Mouse (Mus musculus) heart, postnatal 25 days (tissue): ENCODE results near the gene Dennd1a. TPM values are rescaled to one million over a fixed set of nuclear protein-coding genes. Genes with fewer than 3 reads are reported as not detected.
A peak's percentile ranks its signal among the peaks of the same experiment; 100 is the strongest.

Experiments
- DNase-seq: peaks from one replicate; pipeline ENCODE4 v3.0.0; 2022; ENCODE audit warnings: low spot score
- intact Hi-C: fragments of 180-260 bp; cut with DNase I; formaldehyde crosslinking; loops from one replicate; pipeline ENCODE4 v1.15.1; 2025
- total RNA-seq, 2 experiments: library from RNA; stranded (reverse); gene quantifications; 2 replicates each; pipeline ENCODE4 v1.2.3; 2021

Gene Dennd1a
- total RNA-seq, 2 experiments from 2014 or later: 23.8 to 24.9 TPM

GRCm38 (mm10) chr2:38131538-38131937, 155.7 kb downstream of the Dennd1a start:
- intact Hi-C loops: no loop called here

GRCm38 (mm10) chr2:38129961-38130802, 157.0 kb downstream of the Dennd1a start:
- no peak for DNase-seq
- intact Hi-C loops: no loop called here

More at GRCm38 (mm10) chr2:38131538-38131937, 155.7 kb downstream of the Dennd1a start:
- DNase-seq: no peak

- no peak for DNase-seq
- intact Hi-C loops: no loop called here
These were observed 160.8 kb downstream of the Dennd1a start for GRCm38 (mm10) chr2:38126383-38126732.

GRCm38 (mm10) chr2:38125671-38126382, 161.4 kb downstream of the Dennd1a start:
- intact Hi-C loops: no loop called here
- DNase-seq: no peak

- no peak for DNase-seq
- intact Hi-C loops: no loop called here
These were observed 162.5 kb downstream of the Dennd1a start for GRCm38 (mm10) chr2:38124727-38125126.

DNA sequence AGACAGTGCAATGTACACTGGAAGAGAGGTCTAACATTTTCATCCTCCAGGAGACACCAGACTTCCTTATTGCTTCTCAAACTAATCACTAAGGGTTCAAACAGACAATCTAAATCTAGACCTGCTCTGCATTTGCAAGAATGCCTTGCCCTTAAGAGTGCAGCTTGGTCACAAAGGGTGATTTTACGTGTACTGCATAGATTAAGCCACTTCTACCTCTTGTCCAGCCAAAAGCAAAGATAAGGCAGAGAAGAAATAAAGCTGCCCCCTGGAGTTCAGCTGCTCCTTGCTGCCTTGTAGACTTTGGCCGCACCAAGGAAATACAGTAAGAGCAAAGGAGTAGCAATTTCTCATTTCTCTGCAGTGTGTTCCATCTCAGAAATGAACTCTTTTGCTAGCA, 172.2 kb downstream of the Dennd1a start:
- DNase-seq: no peak
- intact Hi-C loops: no loop called here

DNA sequence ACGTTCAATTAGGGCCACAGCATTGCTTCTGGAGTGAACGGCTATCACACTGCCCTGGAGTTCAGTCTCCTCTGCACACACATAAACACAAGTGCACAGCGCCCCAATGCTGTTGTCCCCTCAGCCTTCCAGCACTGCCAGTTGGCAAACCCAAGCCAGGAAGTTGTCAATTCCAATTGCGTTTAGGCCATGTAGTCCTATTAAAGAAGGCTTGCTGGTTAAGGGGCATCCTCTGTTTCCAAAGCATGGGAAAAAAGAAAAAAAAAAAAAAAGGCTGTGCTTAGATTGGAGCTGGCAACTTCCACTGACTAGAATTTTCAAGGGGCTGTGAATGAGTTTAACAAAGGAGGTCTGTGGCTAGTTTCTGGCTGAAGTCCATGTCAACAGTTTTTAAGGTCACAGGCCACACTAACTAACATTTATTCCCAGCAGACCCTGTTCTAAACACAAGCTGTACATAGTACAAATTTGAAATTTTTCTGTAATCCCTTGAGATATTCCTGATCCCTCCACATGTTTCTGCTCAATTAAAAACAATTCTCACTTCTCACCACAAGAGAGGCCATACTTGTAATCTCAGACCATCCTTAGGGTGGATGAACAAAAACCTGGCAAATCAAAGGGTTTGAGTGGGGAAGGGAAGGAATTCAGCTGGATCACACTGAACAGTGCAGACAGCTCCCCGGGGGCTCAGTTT, 175.4 kb downstream of the Dennd1a start:
- intact Hi-C loops: no loop called here
- peak; percentile 16 for DNase-seq

DNA sequence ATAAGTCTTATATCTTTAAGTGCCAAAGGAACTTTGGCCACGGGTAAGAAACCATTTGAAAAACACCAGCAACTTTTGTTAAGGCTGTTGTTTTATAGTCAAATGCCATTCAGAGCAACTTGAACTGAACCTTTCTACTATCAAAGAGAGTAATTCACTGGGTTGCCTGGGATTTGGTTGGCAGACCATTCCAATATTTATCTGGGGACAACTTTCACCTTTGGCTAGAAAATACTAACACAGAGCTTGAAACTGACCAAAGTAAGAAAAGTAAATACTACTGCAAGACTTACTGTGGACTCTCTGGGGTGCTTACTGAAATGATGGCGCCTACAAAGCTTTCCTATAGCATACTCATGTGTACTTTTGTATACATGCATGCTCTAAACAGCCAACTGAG, 178.6 kb downstream of the Dennd1a start:
- intact Hi-C loops: no loop called here

DNA sequence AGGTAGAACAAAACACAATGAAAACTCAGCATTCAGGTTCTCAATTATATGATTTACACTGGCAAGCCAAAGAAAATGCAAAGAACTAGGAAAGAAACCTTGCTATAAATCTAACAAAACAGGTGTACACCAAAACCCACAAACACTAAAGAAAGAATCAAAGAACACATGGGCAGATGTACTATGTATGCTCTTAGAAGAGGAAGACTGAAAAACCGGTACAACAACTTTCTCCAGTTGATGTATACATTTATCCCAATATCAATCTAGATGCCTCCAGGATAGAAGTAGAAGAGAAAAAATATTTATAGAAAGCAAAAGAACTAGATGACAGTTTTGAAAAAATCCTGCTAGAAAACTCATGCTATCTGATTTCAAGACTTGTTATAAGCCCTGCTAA, 184.5 kb downstream of the Dennd1a start:
- intact Hi-C loops: no loop called here
- no peak for DNase-seq

More for the DNA sequence above, 178.6 kb downstream of the Dennd1a start:
- DNase-seq: no peak

DNA sequence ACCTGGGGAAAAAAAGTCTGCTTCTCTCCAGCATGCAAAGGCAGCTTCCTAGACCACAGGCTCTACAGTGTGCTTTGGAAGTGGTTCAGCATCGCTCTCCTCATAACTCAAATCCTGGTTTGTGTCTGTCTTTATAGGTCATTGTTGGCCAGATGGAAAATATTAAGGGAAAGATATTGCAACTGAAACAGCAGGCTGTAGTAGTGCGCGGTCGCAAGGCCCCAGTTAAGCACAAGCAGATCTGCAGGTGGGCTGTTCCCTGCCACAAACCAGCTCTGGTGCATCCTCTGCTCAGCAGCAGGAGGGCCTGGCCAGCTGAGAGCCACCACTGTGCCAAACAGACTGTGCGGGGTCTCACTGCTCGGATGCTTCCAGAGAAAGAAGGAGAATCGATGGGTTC, 186.9 kb downstream of the Dennd1a start:
- intact Hi-C loops: no loop called here
- no peak for DNase-seq

- intact Hi-C loops: no loop called here
- DNase-seq: no peak
These were observed 187.9 kb downstream of the Dennd1a start for GRCm38 (mm10) chr2:38099120-38099773.

DNA sequence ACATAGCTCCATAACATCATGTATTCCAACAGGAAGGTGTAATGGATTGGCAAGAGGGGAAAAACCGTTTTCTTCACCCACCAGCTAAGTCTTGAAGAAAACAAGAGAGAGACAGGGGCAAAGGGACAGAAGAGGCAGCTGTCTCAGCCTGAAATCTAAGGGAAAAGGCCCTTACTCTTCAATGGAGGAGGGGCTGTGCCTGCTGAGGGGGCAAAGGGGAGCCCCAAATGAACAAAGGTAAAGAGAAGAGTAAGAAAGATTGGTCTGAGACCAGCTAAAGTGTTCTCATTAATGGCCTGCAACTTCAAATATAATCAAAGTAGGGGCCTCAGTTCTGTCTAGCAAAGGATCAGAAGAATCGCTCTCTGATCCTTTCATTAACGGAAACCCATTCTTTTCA, 189.7 kb downstream of the Dennd1a start:
- no peak for DNase-seq
- intact Hi-C loops: no loop called here

DNA sequence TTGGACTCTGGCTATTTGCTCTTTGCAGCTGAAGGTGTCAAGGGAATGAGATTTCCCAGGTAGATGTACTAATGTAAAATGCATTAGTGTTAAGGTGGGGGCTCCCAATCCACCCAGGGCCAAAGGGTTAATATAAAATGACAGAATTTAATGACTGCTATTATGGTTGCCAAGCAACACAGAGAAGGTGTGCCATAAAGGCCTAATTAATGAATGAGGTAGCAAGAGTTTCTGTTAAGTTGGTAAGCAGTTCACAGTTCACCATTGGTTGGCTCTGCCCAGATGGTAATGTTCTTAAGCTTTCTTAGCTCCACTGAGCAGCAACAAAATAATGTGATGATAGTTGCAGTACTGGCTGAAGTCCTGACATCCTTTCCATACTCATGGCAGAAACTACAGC, 190.9 kb downstream of the Dennd1a start:
- intact Hi-C loops: no loop called here
- DNase-seq: no peak

DNA sequence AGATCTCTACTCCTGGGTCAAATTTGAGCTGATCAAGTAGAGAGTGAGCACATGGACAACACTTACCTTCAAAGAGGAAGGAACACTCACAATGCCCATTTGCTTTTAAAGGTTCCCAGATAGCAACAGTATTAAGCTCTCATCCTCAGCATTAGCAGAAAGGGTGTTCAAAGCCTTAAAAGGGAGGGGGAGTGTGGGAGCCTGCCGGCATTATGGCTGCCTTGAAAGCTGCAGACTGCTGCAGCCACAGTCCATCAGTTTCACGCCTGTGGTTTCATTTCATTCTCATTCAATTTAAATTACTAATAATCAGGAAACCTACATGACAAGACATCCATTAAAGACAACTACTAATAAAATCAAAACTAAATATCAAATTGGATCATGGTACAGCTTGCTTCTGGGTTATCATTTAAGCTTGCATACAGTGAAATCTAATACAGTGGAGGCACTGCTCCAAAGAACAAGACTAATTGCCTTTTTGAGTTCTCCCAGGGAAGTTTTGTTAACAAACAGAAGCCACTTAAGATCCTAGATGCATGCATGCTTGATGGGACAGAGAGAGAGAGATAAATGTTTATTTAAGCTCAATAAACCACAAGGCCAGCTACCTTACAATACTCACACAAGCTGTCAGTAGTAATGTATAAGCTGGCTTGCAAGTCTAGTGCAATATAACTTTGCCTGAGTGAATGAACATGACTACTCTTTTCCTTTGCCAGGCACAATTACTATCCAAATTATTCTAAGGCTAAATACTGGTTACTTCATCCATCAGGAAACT, 192.6 kb downstream of the Dennd1a start:
- no peak for DNase-seq
- intact Hi-C loops: no loop called here

DNA sequence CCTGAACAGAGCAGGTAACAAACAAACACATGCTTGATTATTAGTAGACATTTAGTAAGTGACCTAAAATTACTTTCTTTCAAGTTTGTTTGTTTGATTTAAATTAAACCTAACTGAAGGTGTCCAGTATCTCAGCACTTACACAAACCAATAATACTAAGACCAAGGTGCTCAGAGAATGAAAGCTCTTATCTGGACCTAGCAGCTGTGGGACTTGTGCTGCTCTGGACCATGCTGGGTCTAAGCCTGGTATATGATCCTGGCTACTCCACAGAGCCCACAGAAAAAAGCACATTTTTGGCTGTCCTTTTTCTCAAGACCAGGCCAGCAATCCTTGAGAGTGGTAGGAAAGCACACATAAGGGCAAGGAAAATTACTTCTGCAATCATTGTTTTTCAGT, 193.2 kb downstream of the Dennd1a start:
- intact Hi-C loops: no loop called here
- no peak for DNase-seq

GRCm38 (mm10) chr2:38093242-38093641, 193.9 kb downstream of the Dennd1a start:
- no peak for DNase-seq
- intact Hi-C loops: no loop called here

GRCm38 (mm10) chr2:38088346-38088745, 198.8 kb downstream of the Dennd1a start:
- intact Hi-C loops: no loop called here
- DNase-seq: no peak

DNA sequence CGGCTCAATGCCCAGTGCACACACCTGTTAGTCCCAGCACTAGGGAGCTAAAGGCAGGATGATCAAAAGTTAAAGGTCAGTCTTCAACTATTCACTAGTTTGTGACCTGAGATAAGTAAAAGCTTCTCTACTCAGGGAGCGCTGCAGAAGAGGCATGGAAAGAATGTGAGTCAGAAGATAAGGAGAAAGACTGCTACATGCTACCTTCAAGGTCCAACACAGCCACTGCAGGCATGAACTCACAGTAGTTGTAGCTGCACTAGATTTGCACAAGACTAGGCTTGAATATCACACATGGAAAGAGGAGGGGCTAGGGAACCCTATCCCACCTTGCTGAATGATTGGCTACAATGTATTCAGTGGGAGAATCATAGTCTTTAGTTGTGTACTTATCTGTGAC, 202.1 kb downstream of the Dennd1a start:
- DNase-seq: no peak
- intact Hi-C loops: no loop called here

- intact Hi-C loops: no loop called here
- no peak for DNase-seq
These were observed 203.9 kb downstream of the Dennd1a start for GRCm38 (mm10) chr2:38083251-38083650.

- intact Hi-C loops: no loop called here
These were observed 212.7 kb downstream of the Dennd1a start for GRCm38 (mm10) chr2:38074495-38074894.

More at GRCm38 (mm10) chr2:38074495-38074894, 212.7 kb downstream of the Dennd1a start:
- no peak for DNase-seq
